Mouse (Mus musculus) limb, embryonic 10.5 days (tissue): ENCODE measurements around the gene Rpl4. TPM values are rescaled to one million over a fixed set of nuclear protein-coding genes. Genes with fewer than 3 reads are reported as not detected.
"Not testable (repeated sequence)": the region's sequence is repeated elsewhere in the genome, so short reads cannot be mapped to it uniquely, and the experiment has no call there.

Source experiments
- DNase-seq: peaks from one replicate; pipeline ENCODE4 v3.0.0-alpha.2; 2017; ENCODE audit warnings: low spot score
- H3K27ac ChIP-seq: fragments of 300-500 bp; sonication (generic); 2 replicates; pipeline ENCODE4 v1.5.1; 2016; ENCODE audit warnings: mild to moderate bottlenecking
- H3K27me3 ChIP-seq: fragments of 300-500 bp; sonication (generic); 2 replicates; pipeline ENCODE4 v1.6.1; 2016; ENCODE audit warnings: low read depth, mild to moderate bottlenecking; ENCODE audit not compliant: poor library complexity, severe bottlenecking
- H3K36me3 ChIP-seq: fragments of 300-500 bp; sonication (generic); 2 replicates; pipeline ENCODE4 v1.6.1; 2016; ENCODE audit warnings: mild to moderate bottlenecking, moderate library complexity
- H3K4me1 ChIP-seq: fragments of 300-500 bp; sonication (generic); 2 replicates; pipeline ENCODE4 v1.6.1; 2016
- H3K4me3 ChIP-seq: fragments of 300-500 bp; sonication (generic); 2 replicates; pipeline ENCODE4 v1.5.1; 2016; ENCODE audit warnings: mild to moderate bottlenecking, moderate library complexity
- H3K9me3 ChIP-seq: fragments of 300-500 bp; sonication (generic); replicated peaks from 2 replicates; pipeline ENCODE4 v1.6.1; 2016; ENCODE audit warnings: mild to moderate bottlenecking
- WGBS: fragments of 180-500 bp; shearing (Covaris S2); methylation state at CpG from one replicate; pipeline ENCODE4 v1.1.7; 2016; 5-methylcytosine and 5-hydroxymethylcytosine counted together
- polyA plus RNA-seq: library from polyadenylated mRNA; unstranded; fragments of >200 nt; fragmentation: Nextera tagmentation; extraction: Ambion mirVana; gene quantifications from 2 replicates; pipeline ENCODE4 v1.2.1, GENCODE M21; 2016

Gene Rpl4
- polyA plus RNA-seq, 1 experiment from 2014 or later: 1,265 TPM

DNA sequence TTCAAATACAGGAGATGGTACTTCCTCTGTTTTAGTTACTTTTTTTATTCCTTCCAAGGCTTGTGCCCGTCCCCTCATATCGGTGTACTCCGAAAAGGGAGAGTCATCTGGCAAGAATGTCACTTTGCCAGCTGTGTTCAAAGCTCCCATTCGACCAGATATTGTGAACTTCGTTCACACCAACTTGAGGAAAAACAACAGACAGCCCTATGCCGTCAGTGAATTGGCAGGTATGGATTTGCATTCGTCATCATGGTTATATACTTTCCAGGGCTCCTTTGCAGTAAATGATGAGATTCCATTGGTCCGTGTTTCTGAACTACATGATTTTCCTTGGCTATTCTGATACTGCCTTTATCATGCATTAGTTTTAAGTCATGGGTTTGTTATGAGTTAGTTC is 1.6 kb downstream of the Rpl4 start:
- WGBS: 73% methylated on average over 8 of the region's 8 CpGs

DNA sequence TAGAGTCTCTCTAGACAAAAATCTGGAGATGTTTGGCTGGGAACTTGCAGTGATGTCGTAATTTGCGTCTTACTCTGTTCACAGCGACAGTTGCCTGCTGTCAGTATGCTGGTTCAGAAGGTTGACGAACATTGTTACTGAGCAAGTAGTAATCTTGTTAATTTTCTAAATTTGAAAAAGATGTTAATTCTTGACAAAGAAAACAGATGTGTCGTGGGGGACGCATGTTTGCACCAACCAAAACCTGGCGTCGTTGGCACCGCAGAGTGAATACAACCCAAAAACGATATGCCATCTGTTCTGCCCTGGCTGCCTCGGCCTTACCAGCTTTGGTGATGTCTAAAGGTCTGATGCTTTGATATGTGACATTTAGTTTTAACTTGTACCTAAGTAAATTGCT is 2.2 kb downstream of the Rpl4 start:
- no peaks in the 10 kb centered on the region for H3K27me3 ChIP-seq
- WGBS: 90% methylated on average over 11 of the region's 11 CpGs
- 0 out of 2 replicates have a peak overlapping the region, but pooled peaks have one; percentile 68 for H3K4me3 ChIP-seq
- no peak for DNase-seq
- H3K27ac ChIP-seq: no peak overlapping the region
- H3K9me3 ChIP-seq: no peaks in the 10 kb centered on the region
- H3K36me3 ChIP-seq: peaks cover 55% of the 10 kb centered on the region
- H3K4me1 ChIP-seq: peaks cover 24% of the 10 kb centered on the region

More for the DNA sequence above, 1.6 kb downstream of the Rpl4 start:
- Histone ChIP-seq H3K27ac (no peak overlapping the region), H3K36me3 (peaks cover 49% of the 10 kb centered on the region), H3K4me3 (peak overlapping the region; percentile 68), H3K4me1 (peaks cover 20% of the 10 kb centered on the region), H3K27me3 (no peaks in the 10 kb centered on the region), H3K9me3 (no peaks in the 10 kb centered on the region)
- no peak for DNase-seq

DNA sequence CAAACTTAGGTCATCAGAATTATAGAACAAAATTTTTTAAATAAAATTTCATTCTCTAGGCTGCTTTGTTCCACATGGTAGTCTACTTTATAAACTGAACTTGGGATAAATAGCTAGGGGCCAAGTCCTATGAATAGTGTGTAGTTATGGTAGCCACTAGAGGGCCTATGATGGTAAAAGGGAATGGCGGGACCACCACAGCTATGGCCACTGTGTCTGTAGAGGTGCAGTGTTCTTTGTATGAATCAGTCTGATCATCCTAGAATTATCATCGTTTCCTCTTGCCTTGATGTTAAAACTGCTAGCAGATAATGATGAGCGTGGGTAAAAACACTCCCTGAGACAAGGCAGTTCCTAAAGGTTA is 5.4 kb downstream of the Rpl4 start:
- Histone ChIP-seq H3K27ac (peak overlapping the region; percentile 83), H3K4me3 (peak overlapping the region; percentile 73), H3K27me3 (no peaks in the 10 kb centered on the region), H3K9me3 (no peaks in the 10 kb centered on the region), H3K36me3 (peaks cover 80% of the 10 kb centered on the region), H3K4me1 (peaks cover 19% of the 10 kb centered on the region)
- 46% methylated on average over 3 of the region's 3 CpGs for WGBS
- DNase-seq: no peak

DNA sequence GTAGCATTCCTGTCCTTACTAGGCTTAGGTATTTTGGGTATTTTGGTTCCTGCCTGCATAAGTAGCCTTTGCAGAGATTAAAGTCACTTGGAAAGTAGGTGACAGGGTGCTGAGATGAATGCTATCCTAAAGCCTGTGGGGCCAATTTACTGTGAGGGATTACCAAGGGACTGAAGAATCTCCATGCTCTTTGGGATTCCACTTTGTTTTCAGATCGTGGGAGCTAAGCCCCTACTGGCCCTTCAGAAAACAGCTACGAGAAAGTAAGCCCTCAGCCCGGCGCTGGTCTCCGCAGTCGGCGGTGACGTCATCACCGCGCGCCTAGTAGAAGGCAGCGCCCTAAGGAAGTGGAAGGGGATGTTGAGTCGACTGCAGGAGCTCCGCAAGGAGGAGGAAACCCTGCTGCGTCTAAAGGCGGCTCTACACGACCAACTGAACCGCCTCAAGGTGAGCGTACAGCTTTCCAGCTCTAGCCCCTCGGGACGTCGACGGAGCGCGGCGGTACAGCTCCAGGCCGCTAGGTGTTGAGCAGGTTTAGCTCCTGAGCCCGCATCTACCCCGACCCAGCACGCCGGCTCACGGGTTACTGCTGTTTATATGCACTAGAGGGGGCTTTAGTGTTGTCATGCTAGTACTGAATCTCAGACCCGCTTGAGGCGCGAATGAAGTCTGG is 5.9 kb downstream of the Rpl4 start, which contains the start of gene Snapc5:
TSS of gene Snapc5 (plus strand) at position 301 of the 673 bp plus-strand sequence.
- H3K36me3 ChIP-seq: peaks cover 82% of the 10 kb centered on the region
- H3K4me1 ChIP-seq: peaks cover 19% of the 10 kb centered on the region
- no peaks in the 10 kb centered on the region for H3K9me3 ChIP-seq
- peak within 1 kb of the TSS; percentile 83 for H3K27ac ChIP-seq
- DNase-seq: peak; percentile 94
- H3K4me3 ChIP-seq: peak within 1 kb of the TSS; percentile 73
- no peaks in the 10 kb centered on the region for H3K27me3 ChIP-seq
- under 1% methylated on average over 35 of the region's 35 CpGs for WGBS

DNA sequence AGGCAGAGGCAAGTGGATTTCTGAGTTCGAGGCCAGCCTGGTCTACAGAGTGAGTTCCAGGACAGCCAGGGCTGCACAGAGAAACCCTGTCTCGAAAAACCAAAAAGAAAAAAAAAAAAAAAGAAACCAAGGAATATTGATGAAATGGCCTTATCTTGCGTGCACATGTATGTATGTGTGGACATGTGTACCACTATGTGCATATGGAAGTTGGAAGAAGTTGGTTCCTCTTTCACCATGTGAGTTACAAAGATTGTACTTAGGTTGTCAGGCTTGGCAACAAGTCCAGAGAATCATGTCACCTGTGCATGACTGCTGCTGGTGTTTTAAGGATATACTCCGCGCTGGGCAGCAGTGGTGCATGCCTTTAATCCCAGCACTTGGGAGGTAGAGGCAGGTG is 10.1 kb downstream of the Rpl4 start:
- peaks cover 11% of the 10 kb centered on the region for H3K4me1 ChIP-seq
- H3K27me3 ChIP-seq, H3K4me3 ChIP-seq, DNase-seq, H3K27ac ChIP-seq, H3K9me3 ChIP-seq: not testable (repeated sequence)
- peaks cover 82% of the 10 kb centered on the region for H3K36me3 ChIP-seq
- 92% methylated on average over 5 of the region's 5 CpGs for WGBS

DNA sequence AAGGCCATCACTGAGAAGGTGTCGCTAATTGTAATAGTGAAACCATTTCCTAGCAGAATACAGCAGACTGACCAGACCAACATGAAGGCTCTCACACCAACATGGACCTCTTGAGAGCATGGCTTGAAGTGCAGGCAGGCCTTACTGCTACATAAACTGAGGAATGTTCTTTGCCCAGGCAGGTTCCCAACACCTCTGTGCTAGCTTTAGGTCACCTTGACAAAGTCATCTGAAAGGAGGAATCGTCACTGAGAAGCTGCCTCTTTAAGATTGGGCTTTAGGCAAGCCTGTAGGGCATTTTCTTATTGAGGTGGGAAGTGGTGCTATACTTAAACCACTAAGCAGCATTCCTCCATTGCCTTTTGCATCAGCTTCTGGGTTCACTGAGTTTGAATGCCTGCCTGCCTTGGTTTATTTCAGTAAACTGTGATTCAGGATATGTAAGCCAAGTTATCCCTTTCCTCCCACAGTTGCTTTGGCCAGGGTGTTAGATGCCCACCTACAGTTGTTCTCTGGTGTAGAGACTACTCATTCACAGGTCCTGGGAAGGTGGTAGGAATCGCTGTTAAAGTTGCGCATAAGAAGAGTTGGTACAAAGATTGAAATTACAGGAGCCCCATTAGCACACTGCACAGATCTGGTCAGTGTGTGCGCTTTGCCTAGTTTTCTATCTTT is 11.1 kb downstream of the Rpl4 start:
- 91% methylated on average over 5 of the region's 5 CpGs for WGBS
- Histone ChIP-seq H3K4me3 (no peak overlapping the region), H3K27me3 (no peaks in the 10 kb centered on the region), H3K27ac (no peak overlapping the region), H3K4me1 (peaks cover 8% of the 10 kb centered on the region), H3K36me3 (peaks cover 82% of the 10 kb centered on the region), H3K9me3 (no peaks in the 10 kb centered on the region)
- DNase-seq: no peak

DNA sequence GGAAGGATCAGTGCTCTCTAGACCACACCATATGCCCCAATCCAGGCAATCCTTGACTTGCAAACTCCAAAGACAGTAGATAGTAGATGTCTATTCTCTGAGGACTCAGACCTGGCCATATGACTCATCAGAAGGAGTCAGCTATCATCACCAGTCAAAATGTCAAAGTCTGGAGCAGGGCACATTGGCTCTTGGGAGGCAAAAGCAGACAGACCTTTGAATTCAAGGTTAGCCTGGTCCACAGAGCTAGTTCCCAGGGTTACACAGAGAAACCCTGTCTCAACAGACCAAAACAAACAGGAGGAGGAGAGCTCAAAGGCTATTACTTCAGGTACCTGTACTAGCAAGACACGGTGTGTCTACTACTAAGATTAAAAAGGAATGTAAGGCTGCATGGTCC is 20.7 kb downstream of the Rpl4 start:
- Histone ChIP-seq H3K4me1 (no peaks in the 10 kb centered on the region), H3K27me3 (no peaks in the 10 kb centered on the region), H3K9me3 (no peaks in the 10 kb centered on the region), H3K27ac (no peak overlapping the region), H3K36me3 (peaks cover 75% of the 10 kb centered on the region), H3K4me3 (no peak overlapping the region)
- 93% methylated on average over 1 of the region's 1 CpGs for WGBS
- DNase-seq: no peak

DNA sequence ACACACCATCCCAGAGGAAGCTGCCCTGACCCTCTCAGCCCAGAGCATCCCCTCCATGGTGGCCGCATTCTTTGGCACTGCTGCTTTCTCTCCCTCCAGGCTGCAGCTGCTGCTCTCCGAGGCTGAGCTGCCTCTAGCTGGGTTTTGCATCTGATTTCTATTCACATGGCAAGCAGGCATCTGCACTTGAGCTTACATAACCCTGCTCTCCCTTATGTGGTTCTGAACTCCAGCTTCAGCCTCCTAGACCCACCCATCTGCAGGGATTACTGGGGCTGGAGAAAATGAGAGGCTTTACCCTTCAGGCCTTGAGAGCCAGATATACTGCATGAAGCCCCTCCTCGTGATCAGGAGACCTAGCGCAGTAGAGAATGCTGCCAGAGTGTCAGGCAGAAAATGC is 22.4 kb downstream of the Rpl4 start:
- H3K9me3 ChIP-seq: no peaks in the 10 kb centered on the region
- H3K36me3 ChIP-seq: peaks cover 73% of the 10 kb centered on the region
- no peak overlapping the region for H3K4me3 ChIP-seq
- no peaks in the 10 kb centered on the region for H3K4me1 ChIP-seq
- 90% methylated on average over 4 of the region's 4 CpGs for WGBS
- H3K27ac ChIP-seq: no peak overlapping the region
- DNase-seq: no peak
- no peaks in the 10 kb centered on the region for H3K27me3 ChIP-seq

DNA sequence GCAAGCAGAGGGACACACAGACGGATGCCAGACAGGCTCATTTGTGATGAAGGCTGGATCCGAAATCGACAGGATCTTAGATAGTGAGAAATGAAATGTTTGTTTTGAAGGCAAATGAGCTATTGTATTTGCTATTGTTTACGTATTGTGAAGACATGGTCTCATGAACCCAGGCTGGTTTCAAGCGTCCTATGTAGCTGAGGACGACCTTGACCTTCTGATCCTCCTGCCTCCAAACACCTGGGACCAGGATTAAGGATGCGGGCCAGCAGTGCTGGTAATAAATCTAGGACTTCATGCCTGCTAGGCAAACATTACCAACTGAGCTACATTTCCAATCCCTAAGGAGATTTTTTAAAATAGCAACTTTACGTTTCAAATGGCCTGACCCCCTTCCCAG is 24.3 kb downstream of the Rpl4 start:
- Histone ChIP-seq H3K27me3 (no peaks in the 10 kb centered on the region), H3K4me1 (no peaks in the 10 kb centered on the region), H3K36me3 (peaks cover 73% of the 10 kb centered on the region), H3K9me3 (no peaks in the 10 kb centered on the region), H3K27ac (no peak overlapping the region), H3K4me3 (no peak overlapping the region)
- DNase-seq: no peak
- 87% methylated on average over 8 of the region's 8 CpGs for WGBS

DNA sequence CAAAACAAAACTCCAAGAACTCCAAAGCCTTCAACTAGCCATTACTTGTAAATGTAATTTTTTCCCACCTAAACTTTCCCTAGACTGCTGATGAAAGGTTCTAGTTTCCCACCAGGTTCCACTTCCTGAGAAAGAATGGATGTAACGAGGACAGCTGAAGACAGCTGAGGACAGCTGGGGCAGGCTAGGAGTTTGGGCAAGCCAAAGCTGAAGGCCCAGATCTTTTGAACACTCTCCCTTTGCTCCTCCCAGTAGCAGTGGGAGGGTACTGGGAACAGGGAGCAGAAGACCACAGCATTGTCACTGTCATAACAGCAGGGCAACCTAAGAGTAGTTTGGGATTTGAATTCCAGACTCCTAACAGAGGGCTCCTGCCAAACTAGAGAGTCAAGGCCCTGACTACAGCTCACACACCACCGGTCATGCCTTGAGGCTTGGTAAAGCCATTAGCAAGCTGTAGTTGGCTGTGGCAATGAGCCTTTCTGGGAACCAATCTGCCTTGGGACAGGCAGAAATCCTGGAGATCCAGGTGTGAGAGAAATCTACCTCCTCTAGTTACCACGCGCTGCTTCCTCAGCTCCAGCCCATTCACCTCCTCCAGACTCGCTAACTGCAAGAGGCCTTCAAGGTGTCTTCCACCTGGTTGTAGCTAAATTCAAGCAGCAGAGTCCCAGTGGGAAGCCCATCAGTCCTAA is 25.0 kb downstream of the Rpl4 start:
- WGBS: 91% methylated on average over 5 of the region's 5 CpGs
- no peaks in the 10 kb centered on the region for H3K4me1 ChIP-seq
- H3K4me3 ChIP-seq: no peak overlapping the region
- H3K9me3 ChIP-seq: no peaks in the 10 kb centered on the region
- H3K27ac ChIP-seq: no peak overlapping the region
- H3K36me3 ChIP-seq: peaks cover 73% of the 10 kb centered on the region
- no peak for DNase-seq
- H3K27me3 ChIP-seq: no peaks in the 10 kb centered on the region

DNA sequence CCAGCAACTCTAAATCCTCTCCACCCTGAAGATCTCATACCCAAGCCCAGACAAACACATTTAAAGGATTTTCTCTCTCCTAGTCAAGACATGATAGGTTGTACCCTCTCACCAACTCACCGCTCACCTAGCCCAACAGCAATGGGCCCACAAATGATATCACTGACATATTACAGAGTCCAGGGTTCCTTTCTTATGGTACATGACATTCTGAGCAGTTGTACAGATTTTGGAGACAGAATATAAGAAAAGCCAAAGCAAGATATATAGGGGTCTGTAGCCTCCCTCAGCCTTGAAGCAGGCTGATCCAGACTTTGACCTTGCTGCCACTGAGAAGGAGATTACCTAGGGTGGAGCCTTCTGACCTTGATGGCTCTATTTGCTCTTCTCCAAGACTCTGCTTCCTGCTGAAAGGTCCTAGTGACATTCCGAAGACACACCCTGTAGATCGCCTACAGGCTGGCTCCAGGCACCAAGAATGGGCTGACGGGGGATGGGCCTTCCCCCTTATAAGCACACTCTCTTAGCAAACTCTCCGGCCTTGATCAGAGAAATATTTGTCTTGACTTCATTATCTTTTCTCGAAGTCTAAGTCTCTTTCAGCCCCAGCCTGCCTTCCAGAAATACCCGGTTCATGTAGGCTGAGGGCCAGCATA is 25.7 kb downstream of the Rpl4 start:
- H3K36me3 ChIP-seq: peaks cover 73% of the 10 kb centered on the region
- DNase-seq, H3K27ac ChIP-seq, H3K9me3 ChIP-seq, H3K4me1 ChIP-seq, H3K4me3 ChIP-seq, H3K27me3 ChIP-seq: not testable (repeated sequence)
- WGBS: 91% methylated on average over 7 of the region's 7 CpGs

DNA sequence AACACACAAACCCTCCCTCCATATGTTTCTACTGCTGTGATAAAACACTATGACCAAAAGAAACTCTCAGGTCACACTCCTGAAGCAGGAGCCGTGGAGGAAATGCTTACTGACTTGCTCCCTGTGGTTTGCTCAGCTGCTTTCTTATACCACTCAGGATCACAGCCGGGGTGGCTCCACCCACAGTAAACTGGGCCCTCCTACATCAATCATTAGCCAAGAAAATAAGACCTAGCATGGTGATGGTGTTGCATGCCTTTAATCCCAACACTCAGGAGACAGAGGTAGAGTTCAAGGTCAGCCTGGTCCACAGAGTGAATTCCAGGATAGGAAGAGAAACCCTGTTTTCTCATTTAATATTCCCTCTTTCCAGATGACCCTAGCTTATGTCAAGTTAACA is 26.7 kb downstream of the Rpl4 start:
- no peak for DNase-seq
- WGBS: 91% methylated on average over 2 of the region's 2 CpGs
- Histone ChIP-seq H3K27me3 (no peaks in the 10 kb centered on the region), H3K4me3 (no peak overlapping the region), H3K9me3 (no peaks in the 10 kb centered on the region), H3K4me1 (no peaks in the 10 kb centered on the region), H3K27ac (no peak overlapping the region), H3K36me3 (peaks cover 74% of the 10 kb centered on the region)

DNA sequence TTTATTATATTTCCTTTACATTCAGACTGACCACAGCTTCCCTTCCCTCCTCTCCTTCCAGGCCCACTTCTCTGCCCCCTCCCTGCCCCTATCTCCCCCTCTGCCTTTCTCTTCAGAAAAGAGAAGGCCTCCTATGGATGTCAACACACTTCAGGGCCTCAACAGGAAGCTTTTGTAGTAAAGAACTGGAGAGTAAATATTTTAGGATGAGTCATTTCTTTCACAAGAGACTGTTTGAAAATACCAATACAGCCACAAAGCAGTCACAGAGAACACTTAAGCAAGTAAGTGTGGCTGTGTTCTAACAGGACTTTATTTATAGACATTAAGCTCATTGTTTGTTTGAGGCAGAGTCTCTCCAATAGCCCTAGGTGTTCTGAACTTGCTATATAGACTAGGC is 29.2 kb downstream of the Rpl4 start:
- no peak overlapping the region for H3K27ac ChIP-seq

More for the DNA sequence above, 29.2 kb downstream of the Rpl4 start:
- H3K9me3 ChIP-seq: no peaks in the 10 kb centered on the region
- no peak for DNase-seq
- no peak overlapping the region for H3K4me3 ChIP-seq
- H3K27me3 ChIP-seq: no peaks in the 10 kb centered on the region
- H3K36me3 ChIP-seq: peaks cover 82% of the 10 kb centered on the region
- no peaks in the 10 kb centered on the region for H3K4me1 ChIP-seq
